Mouse (Mus musculus) hindbrain, embryonic 11.5 days (tissue): Measurements from ENCODE around the gene Rab26. TPM values are rescaled to one million over a fixed set of nuclear protein-coding genes. Genes with fewer than 3 reads are reported as not detected.
A peak's percentile ranks its signal among the peaks of the same experiment; 100 is the strongest.

Experiments
- ATAC-seq: fragments of 200-750 bp; cut with Nextera tagmentation; 2 replicates; pipeline ENCODE4 v1.8.0; 2017; ENCODE audit warnings: mild to moderate bottlenecking, moderate TSS enrichment, moderate library complexity; ENCODE audit not compliant: low FRiP score
- DNase-seq: peaks from one replicate; pipeline ENCODE4 v3.0.0-alpha.2; 2015; ENCODE audit warnings: low spot score
- H3K27ac ChIP-seq: fragments of 300-500 bp; sonication (generic); 2 replicates; pipeline ENCODE4 v1.5.1; 2014; ENCODE audit warnings: mild to moderate bottlenecking, low read depth, low read length
- H3K27me3 ChIP-seq: fragments of 300-500 bp; sonication (generic); 2 replicates; pipeline ENCODE4 v1.6.1; 2014; ENCODE audit warnings: mild to moderate bottlenecking, low read length, moderate library complexity, mixed read lengths; ENCODE audit not compliant: control insufficient read depth, insufficient read depth
- H3K36me3 ChIP-seq: fragments of 300-500 bp; sonication (generic); 2 replicates; pipeline ENCODE4 v1.6.1; 2014; ENCODE audit warnings: mild to moderate bottlenecking, low read length, moderate library complexity, mixed read lengths; ENCODE audit not compliant: control insufficient read depth, insufficient read depth
- H3K4me1 ChIP-seq: fragments of 300-500 bp; sonication (generic); replicated peaks from 2 replicates; pipeline ENCODE4 v1.6.1; 2014; ENCODE audit warnings: low read length, mixed read lengths; ENCODE audit not compliant: control insufficient read depth, insufficient read depth
- H3K4me2 ChIP-seq: fragments of 300-500 bp; sonication (generic); replicated peaks from 2 replicates; pipeline ENCODE4 v1.6.1; 2014; ENCODE audit warnings: mild to moderate bottlenecking, low read depth, low read length
- H3K4me3 ChIP-seq: fragments of 300-500 bp; sonication (generic); 2 replicates; pipeline ENCODE4 v1.5.1; 2014; ENCODE audit warnings: low read depth, low read length
- H3K9ac ChIP-seq: fragments of 300-500 bp; sonication (generic); 2 replicates; pipeline ENCODE4 v1.6.1; 2014; ENCODE audit warnings: low read depth, low read length
- H3K9me3 ChIP-seq: fragments of 300-500 bp; sonication (generic); 2 replicates; pipeline ENCODE4 v1.6.1; 2016; ENCODE audit warnings: low read length; ENCODE audit not compliant: control insufficient read depth
- WGBS: fragments of 180-500 bp; shearing (Covaris S2); extraction: QIAGEN DNeasy Blood & Tissue Kit; methylation state at CpG from one replicate; pipeline ENCODE4 v1.1.7; 2014; 5-methylcytosine and 5-hydroxymethylcytosine counted together
- polyA plus RNA-seq: library from polyadenylated mRNA; unstranded; fragments of >200 nt; fragmentation: Nextera tagmentation; extraction: Ambion mirVana; gene quantifications from 2 replicates; pipeline ENCODE4 v1.2.1, GENCODE M21; 2014

The Rab26 gene
- polyA plus RNA-seq, 1 experiment from 2014 or later: 2.8 TPM

- no peak for ATAC-seq
- no peak overlapping the region for H3K9ac ChIP-seq
- 95% methylated on average over 20 of the region's 20 CpGs for WGBS
- DNase-seq: no peak
- peaks cover 7% of the 10 kb centered on the region for H3K4me1 ChIP-seq
- H3K27me3 ChIP-seq: no peaks in the 10 kb centered on the region
- H3K9me3 ChIP-seq: no peaks in the 10 kb centered on the region
- H3K27ac ChIP-seq: no peak overlapping the region
- H3K4me3 ChIP-seq: no peak overlapping the region
- H3K36me3 ChIP-seq: peaks cover 4% of the 10 kb centered on the region; the same call in 1 of the 2 replicates
- H3K4me2 ChIP-seq: no peak overlapping the region
Observed at GRCm38 (mm10) chr17:24481027-24481815, 52.8 kb downstream of the Rab26 start.

GRCm38 (mm10) chr17:24480201-24480826 lies 53.7 kb downstream of the Rab26 start:
- Histone ChIP-seq H3K27me3 (no peaks in the 10 kb centered on the region), H3K4me1 (peaks cover 4% of the 10 kb centered on the region), H3K9ac (no peak overlapping the region), H3K4me2 (no peak overlapping the region), H3K36me3 (peaks cover 6% of the 10 kb centered on the region; the same call in 1 of the 2 replicates), H3K9me3 (no peaks in the 10 kb centered on the region), H3K4me3 (no peak overlapping the region), H3K27ac (no peak overlapping the region)
- WGBS: 44% methylated on average over 3 of the region's 3 CpGs
- no peak for DNase-seq
- no peak for ATAC-seq

GRCm38 (mm10) chr17:24479431-24479830 lies 54.6 kb downstream of the Rab26 start:
- H3K9ac ChIP-seq: no peak overlapping the region
- no peak overlapping the region for H3K27ac ChIP-seq
- WGBS: 25% methylated on average over 1 of the region's 1 CpGs
- no peaks in the 10 kb centered on the region for H3K9me3 ChIP-seq
- ATAC-seq: no peak
- 0 out of 2 replicates have a peak, but pooled peaks cover 2% of the 10 kb centered on the region for H3K4me1 ChIP-seq
- H3K27me3 ChIP-seq: no peaks in the 10 kb centered on the region
- peaks cover 6% of the 10 kb centered on the region; the same call in 1 of the 2 replicates for H3K36me3 ChIP-seq
- H3K4me2 ChIP-seq: peak overlapping the region; percentile 40
- DNase-seq: no peak
- no peak overlapping the region for H3K4me3 ChIP-seq

GRCm38 (mm10) chr17:24478663-24479380 lies 55.2 kb downstream of the Rab26 start, which contains the start of gene Mlst8:
Mlst8 (minus strand) TSS chr17:24479078.
- H3K36me3 ChIP-seq: peaks cover 6% of the 10 kb centered on the region; the same call in 1 of the 2 replicates
- no peaks in the 10 kb centered on the region for H3K27me3 ChIP-seq
- peak within 1 kb of the TSS; percentile 80 for H3K4me3 ChIP-seq
- peak; percentile 93 for ATAC-seq
- WGBS: under 1% methylated on average over 48 of the region's 48 CpGs
- DNase-seq: peak; percentile 98
- no peaks in the 10 kb centered on the region for H3K9me3 ChIP-seq
- 0 out of 2 replicates have a peak, but pooled peaks cover 4% of the 10 kb centered on the region for H3K4me1 ChIP-seq
- peak within 1 kb of the TSS; percentile 95 for H3K27ac ChIP-seq
- peak within 1 kb of the TSS; percentile 81 for H3K9ac ChIP-seq
- peak within 1 kb of the TSS; percentile 40 for H3K4me2 ChIP-seq

GRCm38 (mm10) chr17:24477985-24478600 lies 55.9 kb downstream of the Rab26 start:
- H3K36me3 ChIP-seq: peaks cover 6% of the 10 kb centered on the region; the same call in 1 of the 2 replicates
- peak overlapping the region; percentile 40 for H3K4me2 ChIP-seq
- H3K4me1 ChIP-seq: 0 out of 2 replicates have a peak, but pooled peaks cover 4% of the 10 kb centered on the region
- 56% methylated on average over 11 of the region's 11 CpGs for WGBS
- H3K9me3 ChIP-seq: no peaks in the 10 kb centered on the region
- peak overlapping the region; percentile 81 for H3K9ac ChIP-seq
- H3K27ac ChIP-seq: no peak overlapping the region
- DNase-seq (no peak), ATAC-seq (peak; percentile 41)
- no peaks in the 10 kb centered on the region for H3K27me3 ChIP-seq
- peak overlapping the region; percentile 80 for H3K4me3 ChIP-seq

Other genes with a start within 250 kb of the Rab26 start
- not detected in 2 replicates for gene Abca17, start 183.1 kb downstream of the Rab26 start, polyA plus RNA-seq
- gene Abca3, start 182.3 kb downstream of the Rab26 start, polyA plus RNA-seq: 11.8 and 14.1 TPM in 2 replicates
- 360 and 364 TPM in 2 replicates for gene Rnps1, start 119.6 kb downstream of the Rab26 start, polyA plus RNA-seq
- gene Eci1, start 107.6 kb downstream of the Rab26 start, polyA plus RNA-seq: 63.9 and 69.8 TPM in 2 replicates
- gene Dnase1l2, start 91.1 kb downstream of the Rab26 start, polyA plus RNA-seq: 2.6 and 3.2 TPM in 2 replicates
- 17.5 and 19.9 TPM in 2 replicates for gene E4f1, start 63.9 kb downstream of the Rab26 start, polyA plus RNA-seq
- gene Pgp, start 63.8 kb downstream of the Rab26 start, polyA plus RNA-seq: 60.1 and 64.6 TPM in 2 replicates
- 0.86 and 1.8 TPM in 2 replicates for gene Bricd5, start 60.3 kb downstream of the Rab26 start, polyA plus RNA-seq
- gene Mlst8, start 55.1 kb downstream of the Rab26 start, polyA plus RNA-seq: 27.8 and 37.7 TPM in 2 replicates
- gene Caskin1, start 45.6 kb downstream of the Rab26 start, polyA plus RNA-seq: 6.4 and 9.2 TPM in 2 replicates
- gene Traf7, start 6.3 kb downstream of the Rab26 start, polyA plus RNA-seq: 65.8 and 71.1 TPM in 2 replicates
- 16.0 and 22.2 TPM in 2 replicates for gene Pkd1, start 15.6 kb upstream of the Rab26 start, polyA plus RNA-seq
- gene Tsc2, start 98.4 kb upstream of the Rab26 start, polyA plus RNA-seq: 46.5 and 53.6 TPM in 2 replicates
- 12.0 and 16.2 TPM in 2 replicates for gene Nthl1, start 98.5 kb upstream of the Rab26 start, polyA plus RNA-seq
- gene Slc9a3r2, start 116.1 kb upstream of the Rab26 start, polyA plus RNA-seq: 36.0 and 36.3 TPM in 2 replicates
- not detected in 2 replicates for gene Npw, start 124.2 kb upstream of the Rab26 start, polyA plus RNA-seq
- 24.7 and 24.8 TPM in 2 replicates for gene Zfp598, start 135.5 kb upstream of the Rab26 start, polyA plus RNA-seq
- 11.9 and 12.1 TPM in 2 replicates for gene Syngr3, start 155.7 kb upstream of the Rab26 start, polyA plus RNA-seq
- gene Gfer, start 161.9 kb upstream of the Rab26 start, polyA plus RNA-seq: 44.3 and 47.5 TPM in 2 replicates
- gene Noxo1, start 162.0 kb upstream of the Rab26 start, polyA plus RNA-seq: 1.5 and 1.7 TPM in 2 replicates
- 83.7 and 101 TPM in 2 replicates for gene Tbl3, start 173.4 kb upstream of the Rab26 start, polyA plus RNA-seq
- gene Rnf151, start 183.9 kb upstream of the Rab26 start, polyA plus RNA-seq: not detected in 2 replicates
- gene Rps2, start 183.9 kb upstream of the Rab26 start, polyA plus RNA-seq: 1,264 and 1,299 TPM in 2 replicates
- 198 and 223 TPM in 2 replicates for gene Ndufb10, start 190.3 kb upstream of the Rab26 start, polyA plus RNA-seq
- 0.11 TPM in 1 of 2 replicates, not detected in the other for gene Rpl3l, start 193.6 kb upstream of the Rab26 start, polyA plus RNA-seq
- 21.1 and 22.8 TPM in 2 replicates for gene Msrb1, start 202.4 kb upstream of the Rab26 start, polyA plus RNA-seq
- 1.5 and 2.3 TPM in 2 replicates for gene Hs3st6, start 218.8 kb upstream of the Rab26 start, polyA plus RNA-seq